Mouse (Mus musculus) urinary bladder, postnatal 36 days (tissue): ENCODE measurements around the gene Stk10.

Experiments
- DNase-seq, 2 experiments: peaks; one replicate each; pipeline ENCODE4 v3.0.0; 2022; ENCODE audit warnings: low spot score in 2 of 2, mixed read lengths in 1 of 2

The Stk10 gene

GRCm38 (mm10) chr11:32549236-32549635, 16.1 kb downstream of the Stk10 start:
- DNase-seq = no peak

GRCm38 (mm10) chr11:32550102-32550501, 17.0 kb downstream of the Stk10 start:
- DNase-seq = no peak

- no peak for DNase-seq
Observed at GRCm38 (mm10) chr11:32551056-32551455, 18.0 kb downstream of the Stk10 start.

- DNase-seq = no peak
Observed at GRCm38 (mm10) chr11:32551579-32552297, 18.6 kb downstream of the Stk10 start.

GRCm38 (mm10) chr11:32552401-32553090, 19.4 kb downstream of the Stk10 start:
- DNase-seq = no peak

- DNase-seq = no peak
Observed at GRCm38 (mm10) chr11:32553311-32554140, 20.4 kb downstream of the Stk10 start.

GRCm38 (mm10) chr11:32554141-32555091, 21.3 kb downstream of the Stk10 start:
- DNase-seq = no peak

GRCm38 (mm10) chr11:32555103-32555689, 22.1 kb downstream of the Stk10 start:
- no peak for DNase-seq

- no peak for DNase-seq
Observed at GRCm38 (mm10) chr11:32556333-32556990, 23.4 kb downstream of the Stk10 start.

GRCm38 (mm10) chr11:32558026-32558425, 24.9 kb downstream of the Stk10 start:
- DNase-seq = no peak

- no peak for DNase-seq
Observed at GRCm38 (mm10) chr11:32558677-32559076, 25.6 kb downstream of the Stk10 start.

- no peak for DNase-seq
Observed at GRCm38 (mm10) chr11:32560015-32560770, 27.1 kb downstream of the Stk10 start.

- DNase-seq = no peak
Observed at GRCm38 (mm10) chr11:32561465-32562355, 28.6 kb downstream of the Stk10 start.

GRCm38 (mm10) chr11:32562706-32563105, 29.6 kb downstream of the Stk10 start:
- DNase-seq = no peak

GRCm38 (mm10) chr11:32563660-32564059, 30.6 kb downstream of the Stk10 start:
- DNase-seq = no peak

GRCm38 (mm10) chr11:32564629-32565028, 31.5 kb downstream of the Stk10 start:
- no peak for DNase-seq

GRCm38 (mm10) chr11:32565088-32565487, 32.0 kb downstream of the Stk10 start:
- DNase-seq = no peak

- DNase-seq = no peak
Observed at GRCm38 (mm10) chr11:32566184-32566583, 33.1 kb downstream of the Stk10 start.
